Mouse (Mus musculus) hindbrain, embryonic 15.5 days (tissue): ENCODE measurements around the gene Klhdc1. TPM values are rescaled to one million over a fixed set of nuclear protein-coding genes. Genes with fewer than 3 reads are reported as not detected.
A peak's percentile ranks its signal among the peaks of the same experiment; 100 is the strongest.

Experiments
- ATAC-seq: fragments of 200-750 bp; cut with Nextera tagmentation; 2 replicates; pipeline ENCODE4 v1.8.0; 2017; ENCODE audit warnings: low read depth, moderate number of reproducible peaks, moderate TSS enrichment; ENCODE audit not compliant: low FRiP score
- H3K27ac ChIP-seq: fragments of 300-500 bp; sonication (generic); replicated peaks from 2 replicates; pipeline ENCODE4 v1.5.1; 2015; ENCODE audit warnings: mild to moderate bottlenecking, inconsistent platforms
- H3K27me3 ChIP-seq: fragments of 300-500 bp; sonication (generic); 2 replicates; pipeline ENCODE4 v1.6.1; 2015; ENCODE audit warnings: control low read depth, inconsistent platforms
- H3K36me3 ChIP-seq: fragments of 300-500 bp; sonication (generic); 2 replicates; pipeline ENCODE4 v1.6.1; 2015; ENCODE audit warnings: control low read depth, inconsistent platforms
- H3K4me1 ChIP-seq: fragments of 300-500 bp; sonication (generic); replicated peaks from 2 replicates; pipeline ENCODE4 v1.6.1; 2015; ENCODE audit warnings: control low read depth, inconsistent platforms
- H3K4me2 ChIP-seq: fragments of 300-500 bp; sonication (generic); 2 replicates; pipeline ENCODE4 v1.6.1; 2015; ENCODE audit warnings: moderate library complexity, mild to moderate bottlenecking, inconsistent platforms
- H3K4me3 ChIP-seq: fragments of 300-500 bp; sonication (generic); 2 replicates; pipeline ENCODE4 v1.5.1; 2015; ENCODE audit warnings: mild to moderate bottlenecking, inconsistent platforms
- H3K9ac ChIP-seq: fragments of 300-500 bp; sonication (generic); 2 replicates; pipeline ENCODE4 v1.6.1; 2015; ENCODE audit warnings: inconsistent platforms
- H3K9me3 ChIP-seq: fragments of 300-500 bp; sonication (generic); 2 replicates; pipeline ENCODE4 v1.6.1; 2016; ENCODE audit warnings: control low read depth, inconsistent platforms
- WGBS: fragments of 180-500 bp; shearing (Covaris S2); methylation state at CpG from one replicate; pipeline ENCODE4 v1.1.7; 2015; 5-methylcytosine and 5-hydroxymethylcytosine counted together
- polyA plus RNA-seq: library from polyadenylated mRNA; unstranded; fragments of >200 nt; fragmentation: Nextera tagmentation; extraction: Ambion mirVana; gene quantifications from 2 replicates; pipeline ENCODE4 v1.2.1, GENCODE M21; 2015

Gene Klhdc1
- 16.8 and 17.6 TPM in 2 replicates for polyA plus RNA-seq

DNA sequence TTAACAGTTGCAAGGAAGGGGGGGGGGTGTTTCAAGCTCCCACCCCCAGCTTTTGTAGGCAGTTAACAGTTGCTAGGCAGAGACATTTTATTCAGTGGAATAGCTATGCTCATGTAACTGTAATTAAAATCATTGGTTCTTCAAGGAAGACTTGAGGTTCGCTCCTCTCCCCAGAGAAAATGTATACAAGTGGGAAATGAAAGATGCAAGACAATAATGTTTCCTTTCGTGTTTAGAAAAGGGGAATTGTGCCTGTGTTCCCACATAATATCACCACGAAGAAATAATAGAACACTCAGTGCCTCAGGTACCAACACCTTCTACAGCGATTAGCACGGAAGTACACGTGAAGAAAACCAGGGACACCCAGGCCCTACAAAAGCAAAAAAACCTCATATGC lies at the start of gene Klhdc1:
Gene Klhdc1 (plus strand): TSS at position 301 of the 400 bp plus-strand sequence.
- WGBS, result 60% methylated on average over 6 of the region's 6 CpGs
- Histone ChIP-seq H3K36me3 (no peaks in the 10 kb centered on the region), H3K4me2 (peak within 1 kb of the TSS; percentile 72), H3K4me1 (peaks cover 7% of the 10 kb centered on the region), H3K9ac (peak within 1 kb of the TSS; percentile 87), H3K27ac (peak within 1 kb of the TSS; percentile 91), H3K4me3 (peak within 1 kb of the TSS; percentile 81), H3K9me3 (no peaks in the 10 kb centered on the region), H3K27me3 (no peaks in the 10 kb centered on the region)
- no peak for ATAC-seq

DNA sequence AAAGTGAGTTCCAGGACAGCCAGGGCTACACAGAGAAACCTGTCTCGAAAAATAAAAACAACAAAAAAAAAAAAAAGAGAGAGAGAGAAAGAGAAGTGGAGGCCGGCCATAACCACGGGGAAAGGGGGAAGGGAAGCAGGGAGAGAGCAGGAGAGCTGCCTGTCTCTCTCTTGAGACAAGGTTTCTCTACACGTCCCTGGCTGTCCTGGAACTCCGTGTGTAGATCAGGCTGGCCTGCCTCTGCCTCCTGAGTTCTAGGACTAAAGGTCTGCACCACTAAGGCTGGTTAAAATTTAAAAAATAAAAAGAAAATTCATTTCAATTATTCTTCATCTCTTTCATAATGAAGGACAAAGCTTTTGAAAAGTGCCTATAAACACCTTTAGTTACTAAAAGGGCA lies 49.6 kb upstream of the Klhdc1 start:
- H3K4me2 ChIP-seq, result no peak overlapping the region
- 96% methylated on average over 5 of the region's 5 CpGs for WGBS

DNA sequence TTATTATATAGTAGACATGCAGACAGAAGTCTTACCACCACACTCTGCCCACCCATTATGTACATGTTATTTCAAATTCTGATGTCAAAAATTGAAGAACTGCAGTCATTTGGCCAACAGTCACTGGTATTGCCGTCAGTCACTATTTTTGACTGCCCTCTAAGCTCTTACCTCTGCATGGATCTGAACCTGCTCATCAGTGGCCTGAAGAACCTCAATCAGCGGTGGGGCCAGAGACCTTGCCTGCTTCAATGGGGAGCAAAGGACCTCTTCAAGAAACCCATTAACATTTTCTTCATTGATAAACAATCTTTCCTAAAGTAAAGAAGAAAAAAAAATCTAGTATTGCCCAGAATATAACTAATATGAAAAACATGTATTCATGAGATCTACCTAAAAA lies 48.3 kb upstream of the Klhdc1 start:
- no peak overlapping the region for H3K4me3 ChIP-seq
- H3K4me2 ChIP-seq, result no peak overlapping the region
- ATAC-seq, result no peak
- H3K9ac ChIP-seq, result no peak overlapping the region
- H3K4me1 ChIP-seq, result peaks cover 16% of the 10 kb centered on the region
- peaks cover 11% of the 10 kb centered on the region; the same call in 1 of the 2 replicates for H3K36me3 ChIP-seq
- H3K9me3 ChIP-seq, result no peaks in the 10 kb centered on the region
- WGBS, result 89% methylated on average over 2 of the region's 2 CpGs
- no peaks in the 10 kb centered on the region for H3K27me3 ChIP-seq
- no peak overlapping the region for H3K27ac ChIP-seq

More for the DNA sequence above, 49.6 kb upstream of the Klhdc1 start:
- no peaks in the 10 kb centered on the region for H3K27me3 ChIP-seq
- peaks cover 24% of the 10 kb centered on the region for H3K4me1 ChIP-seq
- H3K4me3 ChIP-seq, result no peak overlapping the region
- H3K9ac ChIP-seq, result no peak overlapping the region
- H3K9me3 ChIP-seq, result no peaks in the 10 kb centered on the region
- H3K36me3 ChIP-seq, result peaks cover 11% of the 10 kb centered on the region; the same call in 1 of the 2 replicates
- no peak for ATAC-seq
- no peak overlapping the region for H3K27ac ChIP-seq

DNA sequence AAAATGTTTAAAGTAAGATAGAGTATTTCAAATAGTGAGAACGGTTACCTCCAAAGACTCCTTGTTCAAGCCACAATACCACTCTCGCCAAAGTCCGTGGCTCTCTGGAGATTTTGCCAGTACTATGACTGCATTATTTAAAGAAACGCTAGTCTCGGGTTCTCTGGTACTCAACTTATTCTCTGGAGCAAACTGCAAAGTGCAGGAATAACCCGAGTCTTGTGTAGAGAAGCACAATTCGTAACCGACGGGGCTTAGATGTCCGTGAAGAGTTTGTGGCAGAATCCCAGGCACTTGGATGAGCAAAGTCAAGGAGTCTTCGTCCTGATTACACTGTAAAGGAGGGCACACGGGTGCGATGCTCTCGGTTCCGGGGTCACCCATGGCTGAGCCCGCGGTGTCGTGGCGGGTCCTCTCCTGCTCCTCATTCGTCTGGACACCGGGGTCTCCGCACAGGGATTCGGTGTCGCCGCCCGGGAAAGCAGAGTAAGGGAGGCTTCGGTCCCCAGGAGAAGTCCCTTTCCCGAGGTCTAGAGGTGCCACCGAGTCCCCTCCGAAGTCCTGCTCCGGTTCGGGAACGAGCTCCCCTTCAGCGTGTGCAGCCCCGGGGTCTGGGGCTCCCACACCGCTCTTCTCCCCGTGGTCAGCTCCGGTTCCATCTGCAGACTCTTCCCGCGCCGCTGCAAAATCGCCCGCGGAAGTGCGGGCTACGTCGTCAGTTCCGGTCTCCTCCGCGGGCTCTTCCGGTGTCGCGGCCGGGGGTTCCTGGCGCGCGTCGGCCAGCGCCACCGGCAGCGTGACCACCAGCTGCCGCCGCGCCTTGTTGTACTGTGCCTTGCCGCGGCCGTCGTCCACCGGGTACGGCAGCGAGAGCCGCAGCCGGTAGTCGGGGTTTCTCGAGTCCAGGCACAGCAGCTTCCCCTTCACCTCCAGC lies 44.3 kb upstream of the Klhdc1 start, which contains the start of gene Gm49383:
Gene Gm49383 (minus strand): TSS at position 661 of the 934 bp plus-strand sequence.
- Histone ChIP-seq H3K4me3 (peak within 1 kb of the TSS; percentile 73), H3K36me3 (peaks cover 11% of the 10 kb centered on the region; the same call in 1 of the 2 replicates), H3K27ac (peak within 1 kb of the TSS; percentile 95), H3K4me1 (peaks cover 35% of the 10 kb centered on the region), H3K9ac (peak within 1 kb of the TSS; percentile 74), H3K27me3 (no peaks in the 10 kb centered on the region), H3K9me3 (no peaks in the 10 kb centered on the region), H3K4me2 (peak within 1 kb of the TSS; percentile 84)
- peak; percentile 85 for ATAC-seq
- under 1% methylated on average over 75 of the region's 75 CpGs for WGBS

DNA sequence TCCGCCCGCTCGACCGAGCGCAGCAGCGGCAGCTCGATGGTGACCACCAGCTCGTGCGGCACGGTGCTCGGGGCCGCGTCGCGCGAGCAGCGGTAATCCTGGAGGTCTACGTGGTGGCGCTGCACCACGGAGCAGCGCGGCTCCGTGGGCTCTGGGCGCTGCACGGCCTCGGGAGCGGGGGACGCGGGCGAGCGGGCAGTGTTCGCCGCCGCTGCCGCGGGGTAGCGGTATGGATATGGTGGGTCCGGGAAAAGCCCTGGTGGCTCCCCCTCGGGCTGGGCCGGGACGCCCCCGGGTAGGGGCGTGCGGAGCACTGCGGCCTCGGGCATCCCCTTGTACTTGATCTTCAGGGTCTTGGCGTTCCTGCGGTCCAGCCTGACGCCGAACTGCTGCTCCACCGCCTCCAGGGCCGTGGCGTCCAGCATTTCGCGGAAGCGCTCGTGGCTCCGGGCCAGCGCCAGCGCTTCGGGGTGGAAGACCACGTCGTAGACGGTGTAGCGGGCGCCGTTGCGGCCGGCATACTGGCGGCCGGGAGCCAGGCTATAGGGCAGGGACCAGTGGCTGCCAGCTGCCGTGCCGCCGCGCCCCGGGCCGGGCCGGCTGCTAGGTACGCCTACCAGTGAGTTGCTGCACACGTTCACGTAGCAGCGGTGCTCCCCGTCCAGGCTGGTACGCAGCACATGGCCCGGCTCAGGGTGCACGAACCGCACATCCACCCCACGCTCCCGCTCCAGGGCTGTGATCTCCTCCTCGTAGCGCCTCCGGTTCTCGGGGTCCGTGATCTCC lies 43.4 kb upstream of the Klhdc1 start:
- H3K36me3 ChIP-seq, result peaks cover 11% of the 10 kb centered on the region; the same call in 1 of the 2 replicates
- H3K27ac ChIP-seq, result peak overlapping the region; percentile 95
- H3K9ac ChIP-seq, result peak overlapping the region; percentile 74
- under 1% methylated on average over 91 of the region's 94 CpGs for WGBS
- peaks cover 35% of the 10 kb centered on the region for H3K4me1 ChIP-seq
- ATAC-seq, result peak; percentile 79
- H3K4me2 ChIP-seq, result peak overlapping the region; percentile 84
- peak overlapping the region; percentile 73 for H3K4me3 ChIP-seq
- no peaks in the 10 kb centered on the region for H3K27me3 ChIP-seq
- H3K9me3 ChIP-seq, result no peaks in the 10 kb centered on the region

DNA sequence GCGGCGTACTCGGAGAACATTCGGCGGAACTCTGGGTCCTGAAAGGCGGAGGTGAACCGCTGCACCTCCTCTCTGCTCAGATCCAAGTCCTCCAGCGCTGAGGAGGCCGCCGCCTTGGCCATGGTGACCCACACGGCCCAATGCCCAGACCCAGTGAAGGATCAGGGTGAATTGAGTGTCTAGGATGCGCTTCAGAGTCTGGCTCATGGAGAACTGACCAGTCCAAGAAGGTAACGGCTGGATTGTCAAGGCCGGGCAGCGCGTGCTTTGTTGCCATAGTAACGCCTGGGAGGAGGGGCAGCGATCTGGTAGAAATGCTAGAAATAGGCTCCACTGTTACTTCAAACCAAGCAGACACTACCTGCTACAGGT lies 42.8 kb upstream of the Klhdc1 start, which contains the start of gene Dnaaf2:
Gene Dnaaf2 (minus strand): TSS at position 266 of the 372 bp plus-strand sequence.
- Histone ChIP-seq H3K4me3 (peak within 1 kb of the TSS; percentile 73), H3K9me3 (no peaks in the 10 kb centered on the region), H3K9ac (peak within 1 kb of the TSS; percentile 74), H3K27ac (peak within 1 kb of the TSS; percentile 95), H3K4me1 (peaks cover 35% of the 10 kb centered on the region), H3K27me3 (no peaks in the 10 kb centered on the region), H3K36me3 (peaks cover 11% of the 10 kb centered on the region; the same call in 1 of the 2 replicates), H3K4me2 (peak within 1 kb of the TSS; percentile 84)
- 1% methylated on average over 18 of the region's 18 CpGs for WGBS
- peak; percentile 59 for ATAC-seq

DNA sequence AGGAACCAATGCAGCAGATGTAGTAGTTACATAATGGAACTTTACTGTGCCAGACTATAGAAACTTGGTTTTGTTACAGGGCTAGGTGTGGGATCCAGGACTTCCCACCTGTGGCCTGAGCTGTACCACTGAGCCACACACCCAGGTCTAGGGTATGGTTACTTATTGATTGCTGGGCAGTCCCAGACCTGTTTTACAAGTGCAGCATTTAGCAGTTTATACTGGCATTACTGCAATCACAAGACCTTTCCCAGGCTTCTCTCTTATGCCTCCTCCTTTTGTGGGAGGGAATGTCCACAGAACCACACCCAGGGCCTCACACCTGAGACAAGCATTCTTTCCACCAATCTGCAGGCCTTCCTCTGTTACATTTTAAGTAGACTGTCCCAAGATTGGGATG lies 42.0 kb upstream of the Klhdc1 start:
- Histone ChIP-seq H3K27me3 (no peaks in the 10 kb centered on the region), H3K9ac (peak overlapping the region; percentile 74; the same call in 1 of the 2 replicates), H3K9me3 (no peaks in the 10 kb centered on the region), H3K36me3 (peaks cover 11% of the 10 kb centered on the region; the same call in 1 of the 2 replicates), H3K4me2 (peak overlapping the region; percentile 84), H3K4me3 (peak overlapping the region; percentile 73; the same call in 1 of the 2 replicates), H3K4me1 (peaks cover 35% of the 10 kb centered on the region), H3K27ac (no peak overlapping the region)
- ATAC-seq, result no peak

DNA sequence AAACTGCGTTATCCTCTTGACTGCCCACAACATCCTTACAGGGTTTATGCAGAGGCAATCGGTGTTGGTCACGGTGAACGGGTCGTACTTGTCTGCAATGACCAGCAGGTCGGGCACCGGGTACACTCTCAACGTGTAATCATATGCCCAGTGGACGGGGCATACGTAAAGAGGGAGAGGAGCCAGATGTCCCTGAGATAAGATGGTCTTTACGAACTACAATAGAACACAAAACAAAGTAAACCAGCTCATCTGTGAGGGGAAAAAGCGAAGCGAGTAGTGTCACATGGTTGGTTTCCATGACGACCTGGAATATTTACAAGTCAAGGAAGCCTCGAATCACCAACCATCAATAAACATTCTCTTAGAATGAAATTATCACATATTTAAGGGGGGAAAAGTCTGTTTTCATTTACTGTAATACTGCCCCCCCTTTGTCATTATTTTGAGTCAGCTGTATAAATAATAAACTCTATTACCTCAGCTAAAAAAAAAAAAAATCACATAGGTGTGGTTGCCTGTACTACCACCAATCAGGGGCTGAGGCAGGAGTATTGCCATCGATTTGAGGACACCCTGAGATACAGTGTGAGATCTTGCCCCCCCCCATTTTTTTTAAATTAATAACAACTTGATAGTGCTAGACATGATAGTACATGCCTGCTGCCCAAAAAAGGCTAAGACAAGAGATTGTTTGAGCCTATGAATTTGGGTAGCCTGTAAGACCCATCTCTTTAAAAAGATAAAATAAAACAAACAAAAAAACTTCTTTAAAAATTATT lies 36.7 kb upstream of the Klhdc1 start, which contains the start of gene Gm49384:
Gene Gm49384 (minus strand): TSS at position 216 of the 782 bp plus-strand sequence.
- Histone ChIP-seq H3K9ac (no peak within 1 kb of the TSS), H3K36me3 (peaks cover 11% of the 10 kb centered on the region; the same call in 1 of the 2 replicates), H3K4me2 (peak within 1 kb of the TSS; percentile 25; the same call in 1 of the 2 replicates), H3K4me1 (peaks cover 7% of the 10 kb centered on the region), H3K27me3 (no peaks in the 10 kb centered on the region), H3K4me3 (no peak within 1 kb of the TSS), H3K27ac (no peak within 1 kb of the TSS), H3K9me3 (no peaks in the 10 kb centered on the region)
- ATAC-seq, result peak; percentile 52; the same call in 1 of the 2 replicates
- WGBS, result 61% methylated on average over 16 of the region's 16 CpGs

DNA sequence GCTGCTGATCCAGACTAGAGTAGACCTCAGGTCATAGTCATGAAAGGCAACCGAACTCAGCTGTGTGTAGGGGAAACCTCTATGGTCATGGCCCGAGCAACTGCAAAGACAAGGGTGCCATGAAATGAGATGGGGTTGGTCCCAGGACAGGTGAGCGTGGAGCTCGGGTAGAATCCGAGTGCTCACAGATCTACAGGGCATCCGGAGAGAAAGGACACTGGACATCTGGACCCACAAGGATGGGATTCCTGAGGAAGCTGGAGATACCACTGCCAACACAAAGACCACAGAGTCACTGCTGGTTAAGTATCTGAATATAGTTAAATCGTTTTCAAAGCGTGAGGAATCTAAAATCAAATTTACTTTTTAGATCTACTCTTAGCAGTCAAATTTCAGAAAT lies 33.6 kb upstream of the Klhdc1 start:
- 95% methylated on average over 8 of the region's 8 CpGs for WGBS
- Histone ChIP-seq H3K4me2 (no peak overlapping the region), H3K4me1 (no peaks in the 10 kb centered on the region), H3K9ac (no peak overlapping the region), H3K9me3 (no peaks in the 10 kb centered on the region), H3K27ac (no peak overlapping the region), H3K36me3 (no peaks in the 10 kb centered on the region), H3K27me3 (no peaks in the 10 kb centered on the region), H3K4me3 (no peak overlapping the region)
- ATAC-seq, result no peak

DNA sequence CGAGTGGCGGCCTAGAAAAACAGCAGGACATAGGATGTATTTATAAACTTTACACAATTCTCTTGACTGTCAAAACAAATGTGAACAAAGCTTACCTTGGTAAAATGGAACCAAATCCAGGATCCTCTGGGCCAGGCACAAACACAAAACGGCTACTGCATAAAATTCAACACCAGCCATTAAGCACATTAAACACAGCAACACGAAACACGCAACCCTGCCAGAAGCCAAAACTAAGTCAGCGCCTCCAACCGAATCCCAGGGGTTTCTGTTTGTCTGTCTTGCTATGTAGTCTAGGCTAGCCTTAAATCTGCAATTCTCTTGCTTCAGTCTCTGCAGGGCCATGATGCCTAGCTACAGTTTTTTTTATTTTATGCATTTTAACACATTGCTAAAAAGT lies 33.0 kb upstream of the Klhdc1 start:
- Histone ChIP-seq H3K27ac (no peak overlapping the region), H3K9ac (no peak overlapping the region), H3K4me2 (no peak overlapping the region), H3K36me3 (no peaks in the 10 kb centered on the region), H3K4me1 (no peaks in the 10 kb centered on the region), H3K9me3 (no peaks in the 10 kb centered on the region), H3K4me3 (no peak overlapping the region), H3K27me3 (no peaks in the 10 kb centered on the region)
- WGBS, result 93% methylated on average over 7 of the region's 7 CpGs
- no peak for ATAC-seq

DNA sequence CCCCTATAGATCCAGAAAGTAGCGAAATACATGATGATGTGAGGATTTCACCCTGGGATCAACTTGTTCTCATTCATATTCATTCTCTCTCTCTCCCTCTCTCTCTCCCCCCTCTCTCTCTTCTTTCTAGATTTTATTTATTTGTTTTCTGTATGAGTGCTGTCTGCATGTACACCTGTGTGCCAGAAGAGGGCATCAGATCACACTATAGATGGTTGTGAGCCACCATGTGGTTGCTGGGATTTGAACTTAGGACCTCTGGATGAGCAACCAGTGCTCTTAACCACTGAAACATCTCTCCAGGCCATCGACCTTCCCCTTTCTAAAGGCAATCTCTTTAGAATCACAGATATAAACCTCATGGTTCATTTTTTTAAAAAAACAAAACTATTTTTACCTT lies 32.5 kb upstream of the Klhdc1 start:
- Histone ChIP-seq H3K36me3 (no peaks in the 10 kb centered on the region), H3K4me1 (no peaks in the 10 kb centered on the region), H3K9ac (no peak overlapping the region), H3K4me2 (no peak overlapping the region), H3K9me3 (no peaks in the 10 kb centered on the region), H3K4me3 (no peak overlapping the region), H3K27ac (no peak overlapping the region), H3K27me3 (no peaks in the 10 kb centered on the region)
- 91% methylated on average over 2 of the region's 2 CpGs for WGBS
- ATAC-seq, result no peak
